Mouse (Mus musculus): ENCODE measurements around the gene Fcgr1.

DNA sequence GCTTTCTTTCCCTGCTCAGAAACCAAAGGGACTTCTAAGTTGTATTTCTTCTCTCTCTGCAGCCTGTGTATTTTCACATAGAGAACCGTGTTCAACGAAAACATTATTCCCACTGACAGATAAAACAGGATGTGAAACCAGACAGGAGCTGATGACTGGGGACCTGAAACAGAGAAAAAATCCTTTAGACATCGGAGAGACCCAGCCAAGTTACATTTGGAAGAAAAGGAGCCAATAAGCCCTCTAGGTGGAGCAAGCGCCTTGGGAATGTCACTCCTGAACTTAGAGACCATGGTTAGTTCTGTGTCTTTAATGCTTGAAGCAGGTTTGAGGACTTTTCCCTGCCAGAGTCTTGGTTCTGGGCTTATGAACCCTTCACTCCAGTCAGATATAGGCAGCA, 9.3 kb downstream of the Fcgr1 start:
- TF ChIP-seq GATA1 (IDR thresholded peaks at IDR 0.05; ENCODE audit: borderline replicate concordance, low read length) (no peak), FLI1 (IDR thresholded peaks at IDR 0.05; ENCODE audit: low read length) (no peak)
